Mouse (Mus musculus): ENCODE data around the gene Dnah7a.
"Not testable (repeated sequence)": the region's sequence is repeated elsewhere in the genome, so short reads cannot be mapped to it uniquely, and the experiment has no call there.

- TF ChIP-seq CTCF, EP300 (IDR thresholded peaks at IDR 0.05): not testable (repeated sequence)
These were observed 148.7 kb downstream of the Dnah7a start for GRCm38 (mm10) chr1:53557918-53558317.

All from lung, postnatal 0 days (tissue).